ENCODE assay signal across 8 mouse cellular contexts in genomic region chr7:101450422-101451401, GRCm38 (mm10). TPM values are rescaled to one million over a fixed set of nuclear protein-coding genes. Genes with fewer than 3 reads are reported as not detected.
DNase-seq lines count a peak whose midpoint lies in the region; ATAC-seq lines count a peak whose summit lies in the region.

No protein-coding gene starts in this region.

- H3K4me3 ChIP-seq in forebrain, embryonic 14.5 days (ENCODE audit: low read depth, low read length), result peak overlapping the region; percentile 54
- H3K4me3 ChIP-seq in neural tube, embryonic 14.5 days (ENCODE audit: low read depth, low read length), result peak overlapping the region; percentile 45

- H3K27ac ChIP-seq in forebrain, embryonic 14.5 days (ENCODE audit: low read depth, low read length), result no peak overlapping the region
- H3K27ac ChIP-seq in neural tube, embryonic 14.5 days (ENCODE audit: low read depth, low read length), result no peak overlapping the region

- ATAC-seq in cerebellum, adult (ENCODE audit: insufficient number of reproducible peaks, low FRiP score, low TSS enrichment), result peak; percentile 72
- peak; percentile 89 for ATAC-seq in forebrain, embryonic 14.5 days
- ATAC-seq in neural tube, embryonic 14.5 days (ENCODE audit: low read depth), result peak; percentile 89

- peak overlapping the region; percentile 100 for H3K4me2 ChIP-seq in forebrain, embryonic 14.5 days (ENCODE audit: low read length)
- peak overlapping the region; percentile 89 for H3K4me2 ChIP-seq in neural tube, embryonic 14.5 days (ENCODE audit: low read depth, low read length)

- peaks cover 15% of the 10 kb centered on the region for H3K27me3 ChIP-seq in forebrain, embryonic 14.5 days (replicated peaks; ENCODE audit: control insufficient read depth, insufficient read depth, low read length)
- no peaks in the 10 kb centered on the region for H3K27me3 ChIP-seq in neural tube, embryonic 14.5 days (ENCODE audit: control insufficient read depth, insufficient read depth, low read length)

- intact Hi-C loops in heart, postnatal 25 days (cut with DNase I), result loop anchor here (1.0 to 2.0 kb wide), 3 partner anchors 38 to 88 kb away; no protein-coding TSS in a partner anchor

- H3K36me3 ChIP-seq in forebrain, embryonic 14.5 days (ENCODE audit: control insufficient read depth, insufficient read depth, low read length), result no peaks in the 10 kb centered on the region
- no peaks in the 10 kb centered on the region for H3K36me3 ChIP-seq in neural tube, embryonic 14.5 days (ENCODE audit: control insufficient read depth, insufficient read depth, low read length)

- under 1% methylated on average over 60 of the region's 68 CpGs for WGBS in forebrain, embryonic 14.5 days
- under 1% methylated on average over 57 of the region's 68 CpGs for WGBS in neural tube, embryonic 14.5 days

- H3K9me3 ChIP-seq in forebrain, embryonic 14.5 days (replicated peaks; ENCODE audit: control insufficient read depth, low read length), result no peaks in the 10 kb centered on the region
- H3K9me3 ChIP-seq in neural tube, embryonic 14.5 days (ENCODE audit: control insufficient read depth, low read length), result no peaks in the 10 kb centered on the region

- H3K4me1 ChIP-seq in forebrain, embryonic 14.5 days (ENCODE audit: control insufficient read depth, insufficient read depth, low read length), result no peaks in the 10 kb centered on the region
- 0 out of 2 replicates have a peak, but pooled peaks cover 3% of the 10 kb centered on the region for H3K4me1 ChIP-seq in neural tube, embryonic 14.5 days (ENCODE audit: control insufficient read depth, insufficient read depth, low read length)

- H3K9ac ChIP-seq in forebrain, embryonic 14.5 days (ENCODE audit: low read length), result peak overlapping the region; percentile 66
- peak overlapping the region; percentile 41 for H3K9ac ChIP-seq in neural tube, embryonic 14.5 days (replicated peaks; ENCODE audit: low read depth, low read length)

- peak; percentile 85 for DNase-seq in ES-CJ7 (ENCODE audit: low read depth, low spot score)
- DNase-seq in forebrain, embryonic 14.5 days (ENCODE audit: low spot score), result peak; percentile 89
- peak; percentile 73 for DNase-seq in heart, postnatal 25 days (ENCODE audit: low spot score)
- DNase-seq in layer of hippocampus, adult 11-12 months (ENCODE audit: low spot score), result peak; percentile 89
- peak; percentile 82 to 84 for DNase-seq in lung, adult 18-20 months
- DNase-seq in testis, postnatal 14 days (ENCODE audit: low spot score), result peak; percentile 85

RNA-seq across cellular contexts. Expression of gene Pde2a, which starts 29.2 kb away (rescaled TPM):
- polyA plus RNA-seq in forebrain, embryonic 14.5 days (2014; fragmentation: Nextera tagmentation; extraction: Ambion mirVana), result 27.0 and 34.7 TPM in 2 replicates
- 10 to 100 TPM; 63.6 to 65.9 TPM for total RNA-seq in heart, postnatal 25 days (2021)
- polyA plus RNA-seq in neural tube, embryonic 14.5 days (2014; fragmentation: Nextera tagmentation; extraction: Ambion mirVana), result 13.5 and 24.5 TPM in 2 replicates

RNA-seq across cellular contexts. Expression of gene Gm45837, which starts 40.0 kb away (rescaled TPM):
- polyA plus RNA-seq in forebrain, embryonic 14.5 days (2014; fragmentation: Nextera tagmentation; extraction: Ambion mirVana), result not detected in 2 replicates
- total RNA-seq in heart, postnatal 25 days (2021), result not detected
- polyA plus RNA-seq in neural tube, embryonic 14.5 days (2014; fragmentation: Nextera tagmentation; extraction: Ambion mirVana), result not detected in 2 replicates
